Mouse (Mus musculus): ENCODE data around the gene Patl2.

DNA sequence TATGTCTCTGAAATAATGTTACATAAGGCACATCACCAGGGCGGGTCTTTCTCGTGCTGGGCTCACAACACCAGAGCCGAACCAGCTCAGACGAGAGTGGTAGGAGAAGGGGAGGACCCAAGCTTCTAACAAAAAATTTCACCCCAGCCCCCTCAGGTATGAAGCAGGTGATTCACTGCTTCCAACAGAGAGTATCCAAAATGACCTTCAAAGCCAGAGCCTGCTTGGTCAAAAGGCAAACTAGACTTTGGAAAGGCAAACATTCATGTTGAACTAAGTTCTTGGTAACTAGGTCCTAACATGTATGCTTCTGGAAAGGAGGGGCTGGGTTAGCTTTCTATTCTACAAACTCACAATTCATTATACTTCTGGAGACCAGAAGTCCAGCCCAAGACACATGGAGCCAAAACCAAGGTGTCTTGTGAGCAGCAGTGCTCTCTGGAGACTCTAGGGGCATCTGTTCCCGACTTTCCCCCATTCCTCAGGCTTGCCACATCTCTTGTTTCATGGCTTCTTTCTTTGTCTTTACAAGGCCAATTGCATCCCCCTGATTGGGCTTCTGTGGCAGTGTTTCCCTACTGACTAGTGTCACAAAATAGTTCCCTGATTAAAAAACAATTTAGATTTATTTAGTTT is 44.5 kb downstream of the Patl2 start:
- TF ChIP-seq EP300 (IDR thresholded peaks at IDR 0.05; ENCODE audit: low read depth): no peak
- TF ChIP-seq CTCF (IDR thresholded peaks at IDR 0.05; ENCODE audit: low read depth): no peak

Measured in heart, postnatal 0 days (tissue).